Mouse (Mus musculus): ENCODE data around the gene Lrrc4. TPM values are rescaled to one million over a fixed set of nuclear protein-coding genes. Genes with fewer than 3 reads are reported as not detected.

The Lrrc4 gene
- polyA plus RNA-seq, 1 experiment: 0.32 TPM

DNA sequence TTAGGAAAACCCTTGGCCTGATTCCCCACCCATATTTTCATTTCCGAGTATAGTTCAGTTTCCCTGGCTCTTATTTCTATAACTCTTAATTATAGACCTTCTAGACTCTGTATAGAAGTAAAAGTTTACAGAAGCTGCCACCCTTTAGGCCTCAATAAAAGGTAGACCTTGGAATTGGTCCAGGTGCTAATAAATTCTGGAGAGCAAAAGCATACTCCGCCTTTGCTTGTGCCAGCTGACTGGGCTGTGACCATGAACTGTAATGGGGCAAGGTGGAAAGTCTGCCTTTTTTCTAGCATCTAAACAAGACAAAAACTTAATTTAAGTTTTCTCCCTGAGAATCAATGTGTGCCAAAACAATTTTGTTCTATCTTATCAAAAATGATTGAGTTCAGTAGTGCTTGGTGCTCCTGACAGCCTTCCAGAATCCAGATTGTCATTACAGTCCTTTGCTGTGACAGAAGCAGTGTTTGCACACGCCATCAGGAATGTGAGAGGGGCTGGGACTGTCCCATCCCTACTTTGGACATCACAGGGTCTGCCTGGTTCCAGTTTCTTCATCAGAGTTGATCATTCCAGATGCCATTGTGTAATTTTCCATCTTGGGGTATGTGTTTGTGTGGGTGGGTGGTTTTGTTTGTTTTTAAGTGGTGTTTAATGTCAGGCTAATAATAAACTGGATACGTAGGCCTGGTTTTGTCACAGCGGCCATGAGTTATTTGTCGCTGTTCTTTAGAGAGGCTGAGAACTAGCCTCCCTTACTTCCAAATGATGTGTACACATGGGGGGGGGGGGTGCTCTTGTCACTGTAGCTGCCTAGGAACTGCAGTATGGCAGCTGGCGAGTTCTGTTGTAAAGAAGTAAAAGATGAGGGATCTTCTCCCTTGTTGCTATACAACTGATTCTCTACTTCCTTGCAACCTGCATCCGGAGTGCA is 149.8 kb downstream of the Lrrc4 start:
- Histone ChIP-seq H3K79me2 (ENCODE audit: control insufficient read depth, insufficient read depth) (peaks cover 28% of the 10 kb centered on the region), H3K27me3 (ENCODE audit: control insufficient read depth, insufficient read depth, insufficient read length) (no peaks in the 10 kb centered on the region), H3ac (ENCODE audit: control insufficient read depth, insufficient read length, low read depth) (no peak overlapping the region), H3K36me3 (ENCODE audit: control insufficient read depth, insufficient read depth) (peaks cover 11% of the 10 kb centered on the region), H3K79me3 (ENCODE audit: low read depth) (peaks cover 3% of the 10 kb centered on the region), H3K4me3 (ENCODE audit: insufficient read depth, poor library complexity, severe bottlenecking) (no peak overlapping the region)
- no peak for TF ChIP-seq FOSL1 (IDR thresholded peaks at IDR 0.05; ENCODE audit: insufficient read depth, low read length, poor library complexity, severe bottlenecking)
- no peak for TF ChIP-seq MAX (IDR thresholded peaks at IDR 0.05)
- TF ChIP-seq CEBPB (IDR thresholded peaks at IDR 0.05; ENCODE audit: low read depth): no peak
- no peak for TF ChIP-seq USF1 (IDR thresholded peaks at IDR 0.05; ENCODE audit: low read depth)
- TF ChIP-seq MYOD1 (IDR thresholded peaks at IDR 0.05; ENCODE audit: control insufficient read depth, insufficient read length, low read depth): no peak
- TF ChIP-seq CTCF (IDR thresholded peaks at IDR 0.05; ENCODE audit: control insufficient read depth, insufficient read depth, insufficient read length): no peak
- no peak for TF ChIP-seq MYOG (IDR thresholded peaks at IDR 0.05; ENCODE audit: control insufficient read depth, extremely low read depth, insufficient read length)

DNA sequence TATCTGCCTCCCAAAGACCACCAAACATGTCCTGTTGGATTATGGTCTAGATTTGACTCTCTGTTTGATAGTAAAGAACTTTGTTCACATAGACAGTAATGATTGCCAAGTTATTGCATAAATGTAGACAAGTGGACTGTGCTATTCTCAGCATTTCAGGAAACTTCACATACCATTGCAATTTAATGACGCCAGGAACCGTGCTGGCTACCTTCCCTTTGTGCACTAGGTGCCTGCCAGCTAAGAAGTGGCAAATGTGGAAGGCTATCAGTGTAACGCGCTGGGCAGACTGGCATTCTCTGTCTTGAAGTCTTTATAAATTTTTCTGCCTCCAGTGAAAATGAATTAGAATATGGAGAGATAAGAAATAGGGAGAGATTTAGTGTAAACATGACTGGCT is 151.0 kb downstream of the Lrrc4 start:
- Histone ChIP-seq H3K27me3 (ENCODE audit: control insufficient read depth, insufficient read depth, insufficient read length) (no peaks in the 10 kb centered on the region), H3K79me3 (ENCODE audit: low read depth) (peaks cover 3% of the 10 kb centered on the region), H3K79me2 (ENCODE audit: control insufficient read depth, insufficient read depth) (peaks cover 25% of the 10 kb centered on the region), H3K36me3 (ENCODE audit: control insufficient read depth, insufficient read depth) (peaks cover 11% of the 10 kb centered on the region), H3ac (ENCODE audit: control insufficient read depth, insufficient read length, low read depth) (no peak overlapping the region), H3K4me3 (ENCODE audit: insufficient read depth, poor library complexity, severe bottlenecking) (no peak overlapping the region)
- TF ChIP-seq FOSL1 (IDR thresholded peaks at IDR 0.05; ENCODE audit: insufficient read depth, low read length, poor library complexity, severe bottlenecking) (no peak), MYOD1 (IDR thresholded peaks at IDR 0.05; ENCODE audit: control insufficient read depth, insufficient read length, low read depth) (no peak), MYOG (IDR thresholded peaks at IDR 0.05; ENCODE audit: control insufficient read depth, extremely low read depth, insufficient read length) (no peak), CEBPB (IDR thresholded peaks at IDR 0.05; ENCODE audit: low read depth) (no peak), USF1 (IDR thresholded peaks at IDR 0.05; ENCODE audit: low read depth) (no peak), MAX (IDR thresholded peaks at IDR 0.05) (no peak), CTCF (IDR thresholded peaks at IDR 0.05; ENCODE audit: control insufficient read depth, insufficient read depth, insufficient read length) (no peak)

DNA sequence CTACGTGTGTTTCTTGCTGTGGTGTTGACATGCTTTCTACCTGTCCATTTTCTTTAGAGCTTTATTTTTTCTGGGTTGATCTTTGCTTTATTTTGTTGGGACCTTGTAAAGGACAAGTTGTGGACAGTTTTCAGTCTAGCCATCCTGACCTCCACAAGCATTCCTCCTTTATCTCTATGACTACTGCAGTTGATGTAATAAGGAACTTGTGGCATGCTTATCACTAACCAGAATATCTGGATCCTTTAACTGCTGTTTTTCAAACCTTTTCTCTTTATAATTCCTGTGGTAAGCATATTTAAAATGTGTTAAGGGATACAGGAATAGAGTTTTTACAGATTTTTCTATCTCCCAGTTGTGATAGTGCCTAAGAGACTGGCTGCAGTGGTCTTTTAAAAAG is 152.7 kb downstream of the Lrrc4 start:
- no peak overlapping the region for H3ac ChIP-seq (ENCODE audit: control insufficient read depth, insufficient read length, low read depth)
- no peaks in the 10 kb centered on the region for H3K27me3 ChIP-seq (ENCODE audit: control insufficient read depth, insufficient read depth, insufficient read length)
- peaks cover 16% of the 10 kb centered on the region for H3K36me3 ChIP-seq (ENCODE audit: control insufficient read depth, insufficient read depth)
- TF ChIP-seq CTCF (IDR thresholded peaks at IDR 0.05; ENCODE audit: control insufficient read depth, insufficient read depth, insufficient read length): no peak
- TF ChIP-seq MYOG (IDR thresholded peaks at IDR 0.05; ENCODE audit: control insufficient read depth, extremely low read depth, insufficient read length): no peak
- TF ChIP-seq USF1 (IDR thresholded peaks at IDR 0.05; ENCODE audit: low read depth): no peak
- TF ChIP-seq MYOD1 (IDR thresholded peaks at IDR 0.05; ENCODE audit: control insufficient read depth, insufficient read length, low read depth): no peak
- TF ChIP-seq FOSL1 (IDR thresholded peaks at IDR 0.05; ENCODE audit: insufficient read depth, low read length, poor library complexity, severe bottlenecking): no peak
- no peak for TF ChIP-seq CEBPB (IDR thresholded peaks at IDR 0.05; ENCODE audit: low read depth)
- TF ChIP-seq MAX (IDR thresholded peaks at IDR 0.05): no peak
- no peak overlapping the region for H3K4me3 ChIP-seq (ENCODE audit: insufficient read depth, poor library complexity, severe bottlenecking)
- peaks cover 18% of the 10 kb centered on the region for H3K79me2 ChIP-seq (ENCODE audit: control insufficient read depth, insufficient read depth)
- H3K79me3 ChIP-seq (ENCODE audit: low read depth): peaks cover 6% of the 10 kb centered on the region

DNA sequence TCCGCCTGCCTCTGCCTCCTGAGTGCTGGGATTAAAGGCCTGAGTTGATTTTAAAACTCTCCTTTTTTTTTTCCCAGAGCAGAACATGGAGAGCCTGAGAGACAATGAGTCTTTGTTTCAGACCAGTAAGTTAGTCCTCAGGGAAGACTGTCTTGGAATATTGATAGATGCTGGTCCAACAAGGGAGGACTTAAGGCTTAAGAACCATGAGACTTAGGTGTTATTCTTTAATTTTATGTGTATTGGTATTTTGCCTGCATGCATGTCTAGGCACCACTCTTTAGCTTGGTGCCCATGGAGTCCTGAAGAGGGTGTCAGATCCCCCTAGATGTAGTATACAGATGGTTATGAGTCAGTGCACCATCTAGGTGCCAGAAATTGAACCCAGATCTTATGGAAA is 156.9 kb downstream of the Lrrc4 start:
- Histone ChIP-seq H3K4me3 (ENCODE audit: insufficient read depth, poor library complexity, severe bottlenecking) (no peak overlapping the region), H3K79me3 (ENCODE audit: low read depth) (peaks cover 3% of the 10 kb centered on the region), H3ac (ENCODE audit: control insufficient read depth, insufficient read length, low read depth) (no peak overlapping the region), H3K79me2 (ENCODE audit: control insufficient read depth, insufficient read depth) (peaks cover 6% of the 10 kb centered on the region), H3K36me3 (ENCODE audit: control insufficient read depth, insufficient read depth) (peaks cover 37% of the 10 kb centered on the region), H3K27me3 (ENCODE audit: control insufficient read depth, insufficient read depth, insufficient read length) (no peaks in the 10 kb centered on the region)
- no peak for TF ChIP-seq MYOD1 (IDR thresholded peaks at IDR 0.05; ENCODE audit: control insufficient read depth, insufficient read length, low read depth)
- no peak for TF ChIP-seq FOSL1 (IDR thresholded peaks at IDR 0.05; ENCODE audit: insufficient read depth, low read length, poor library complexity, severe bottlenecking)
- TF ChIP-seq MAX (IDR thresholded peaks at IDR 0.05): no peak
- TF ChIP-seq MYOG (IDR thresholded peaks at IDR 0.05; ENCODE audit: control insufficient read depth, extremely low read depth, insufficient read length): no peak
- no peak for TF ChIP-seq CEBPB (IDR thresholded peaks at IDR 0.05; ENCODE audit: low read depth)
- no peak for TF ChIP-seq USF1 (IDR thresholded peaks at IDR 0.05; ENCODE audit: low read depth)
- TF ChIP-seq CTCF (IDR thresholded peaks at IDR 0.05; ENCODE audit: control insufficient read depth, insufficient read depth, insufficient read length): no peak

DNA sequence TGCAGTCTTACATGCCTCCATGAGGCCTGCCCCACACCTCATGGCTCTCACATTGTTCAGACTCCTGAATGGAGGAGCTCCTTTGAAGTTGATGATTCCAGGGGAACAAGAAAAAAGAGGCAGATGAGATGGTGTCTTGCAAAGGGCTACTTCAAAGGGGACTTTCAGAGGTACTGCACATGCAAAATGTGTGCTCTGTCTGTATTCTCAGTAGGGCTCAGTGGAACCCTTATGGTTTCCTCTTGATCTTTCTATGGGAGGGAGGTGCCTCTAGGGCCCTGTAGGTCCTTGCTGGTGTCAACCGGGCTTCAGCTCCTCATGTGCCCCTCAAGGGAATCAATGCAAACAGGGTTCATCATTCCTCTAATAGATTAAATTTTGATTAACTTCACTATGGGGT is 159.2 kb downstream of the Lrrc4 start:
- peaks cover 4% of the 10 kb centered on the region for H3K79me3 ChIP-seq (ENCODE audit: low read depth)
- H3ac ChIP-seq (ENCODE audit: control insufficient read depth, insufficient read length, low read depth): no peak overlapping the region
- H3K79me2 ChIP-seq (ENCODE audit: control insufficient read depth, insufficient read depth): peaks cover under 1% of the 10 kb centered on the region
- H3K27me3 ChIP-seq (ENCODE audit: control insufficient read depth, insufficient read depth, insufficient read length): no peaks in the 10 kb centered on the region
- TF ChIP-seq MYOD1 (IDR thresholded peaks at IDR 0.05; ENCODE audit: control insufficient read depth, insufficient read length, low read depth): no peak
- TF ChIP-seq MYOG (IDR thresholded peaks at IDR 0.05; ENCODE audit: control insufficient read depth, extremely low read depth, insufficient read length): no peak
- no peak for TF ChIP-seq MAX (IDR thresholded peaks at IDR 0.05)
- no peak for TF ChIP-seq FOSL1 (IDR thresholded peaks at IDR 0.05; ENCODE audit: insufficient read depth, low read length, poor library complexity, severe bottlenecking)
- no peak for TF ChIP-seq CTCF (IDR thresholded peaks at IDR 0.05; ENCODE audit: control insufficient read depth, insufficient read depth, insufficient read length)
- TF ChIP-seq CEBPB (IDR thresholded peaks at IDR 0.05; ENCODE audit: low read depth): no peak
- TF ChIP-seq USF1 (IDR thresholded peaks at IDR 0.05; ENCODE audit: low read depth): no peak
- H3K36me3 ChIP-seq (ENCODE audit: control insufficient read depth, insufficient read depth): peaks cover 47% of the 10 kb centered on the region
- no peak overlapping the region for H3K4me3 ChIP-seq (ENCODE audit: insufficient read depth, poor library complexity, severe bottlenecking)

Data from C2C12 (cell line).